Mouse (Mus musculus) ES-E14 (cell line): ENCODE data around the gene Dagla.

Source experiments
- CHD2 ChIP-seq: IDR thresholded peaks from 2 replicates; pipeline ENCODE4 v1.6.1; 2014; ENCODE audit warnings: mild to moderate bottlenecking, low read depth, low read length, inconsistent platforms
- HCFC1 ChIP-seq: IDR thresholded peaks from 2 replicates; pipeline ENCODE4 v1.6.1; 2012; ENCODE audit warnings: low read length, inconsistent platforms, borderline replicate concordance; ENCODE audit not compliant: insufficient read depth
- MAFK ChIP-seq: IDR thresholded peaks from 2 replicates; pipeline ENCODE4 v1.6.1; 2014; ENCODE audit warnings: mild to moderate bottlenecking, low read depth, low read length, inconsistent platforms; ENCODE audit not compliant: insufficient read depth
- ZC3H11A ChIP-seq: IDR thresholded peaks from 2 replicates; pipeline ENCODE4 v1.6.1; 2012; ENCODE audit warnings: low read depth, mild to moderate bottlenecking, inconsistent platforms, low read length, borderline replicate concordance
- ZNF384 ChIP-seq: IDR thresholded peaks from 2 replicates; pipeline ENCODE4 v1.6.1; 2012; ENCODE audit warnings: low read depth, low read length, inconsistent platforms

GRCm38 (mm10) chr19:10219108-10219507 lies 85.6 kb downstream of the Dagla start:
- no peak for TF ChIP-seq CHD2
- no peak for TF ChIP-seq ZC3H11A
- no peak for TF ChIP-seq MAFK
- no peak for TF ChIP-seq HCFC1
- no peak for TF ChIP-seq ZNF384
